25 mouse cellular contexts compared by ENCODE assay signal in the genomic region with DNA sequence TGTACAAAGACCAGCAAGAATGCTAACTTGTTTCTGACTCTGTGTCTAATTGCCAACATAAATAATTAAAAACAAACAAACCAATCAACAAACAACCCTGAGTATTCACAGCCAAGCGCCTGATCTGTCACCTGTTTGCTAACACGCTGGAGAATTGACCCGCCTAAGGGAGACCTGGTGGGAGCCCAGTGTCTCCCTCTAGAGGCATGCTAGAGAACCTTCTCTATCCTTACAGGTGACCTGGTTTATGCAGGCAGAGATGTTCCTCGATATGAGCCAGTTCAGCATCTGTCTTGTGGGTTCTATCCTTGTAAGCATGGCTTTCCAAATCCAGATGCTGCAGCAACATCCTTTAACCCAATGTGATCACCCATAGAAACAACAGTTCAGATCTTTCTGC.
A peak's percentile ranks its signal among the peaks of the same experiment; 100 is the strongest.
DNase-seq lines count a peak whose midpoint lies in the region; ATAC-seq and TF ChIP-seq lines count a peak whose summit lies in the region.
"Had no signal": no experiment of that assay in that cellular context is flagged by ENCODE, and none has a peak within 500 bp of the region (broad histone marks: within the 10 kb centered on the region; RNA-seq: fewer than 3 reads in every experiment).

No protein-coding gene starts in this region.

- H3K27ac ChIP-seq in kidney, adult 2 months (ENCODE audit: insufficient read depth, low read depth, low read length): no peak overlapping the region
- no peak overlapping the region for H3K27ac ChIP-seq in liver, postnatal 0 days (ENCODE audit: low read depth)
- H3K27ac ChIP-seq in liver, embryonic 11.5 days (ENCODE audit: low read depth, low read length): no peak overlapping the region
- H3K27ac ChIP-seq: embryonic facial prominence, embryonic 15.5 days; heart, adult 2 months; hindbrain, embryonic 13.5 days; limb, embryonic 10.5 days; liver, embryonic 13.5 days; midbrain, embryonic 12.5 days had no signal

- H3K4me3 ChIP-seq in kidney, adult 2 months (ENCODE audit: insufficient read depth, low read depth, low read length): no peak overlapping the region
- no peak overlapping the region for H3K4me3 ChIP-seq in liver, postnatal 0 days (ENCODE audit: low read depth, low read length)
- no peak overlapping the region for H3K4me3 ChIP-seq in liver, embryonic 11.5 days (ENCODE audit: low read depth, low read length)
- no peak overlapping the region for H3K4me3 ChIP-seq in E14TG2a.4 (replicated peaks; ENCODE audit: low read length)
- H3K4me3 ChIP-seq: embryonic facial prominence, embryonic 15.5 days; heart, adult 2 months; hindbrain, embryonic 13.5 days; limb, embryonic 10.5 days; liver, embryonic 13.5 days; midbrain, embryonic 12.5 days had no signal

- no peak for DNase-seq in kidney, adult 2 months
- no peak for DNase-seq in kidney, postnatal 4 days
- DNase-seq in liver, postnatal 0 days: no peak
- no peak for DNase-seq in liver, embryonic 11.5 days (ENCODE audit: low spot score)
- DNase-seq in R1 (ENCODE audit: low read depth, low spot score): peak; percentile 42
- DNase-seq in cerebellum, adult 11-12 months: no peak
- DNase-seq: adrenal gland, postnatal 25 days; cerebellum, adult 9-10 months; forebrain, postnatal 0 days; gastrocnemius, postnatal 14 days; heart, adult 2 months; kidney, adult 9 months; kidney, postnatal 36 days; layer of hippocampus, adult 9-11 months; liver, embryonic 13.5 days; lung, postnatal 10 days; right cerebral cortex, postnatal 14 days; thymus, postnatal 14 days had no signal

- no peak for TF ChIP-seq EP300 in liver, postnatal 0 days (IDR thresholded peaks at IDR 0.05; ENCODE audit: low read depth)

- TF ChIP-seq POLR2A in kidney, adult 2 months (IDR thresholded peaks at IDR 0.05; ENCODE audit: low read depth, low read length): no peak

- H3K36me3 ChIP-seq in kidney, adult 2 months (ENCODE audit: control insufficient read depth, insufficient read depth, low read length): no peaks in the 10 kb centered on the region
- H3K36me3 ChIP-seq in liver, postnatal 0 days (replicated peaks; ENCODE audit: insufficient read depth, low read length): no peaks in the 10 kb centered on the region
- no peaks in the 10 kb centered on the region for H3K36me3 ChIP-seq in liver, embryonic 11.5 days (ENCODE audit: control insufficient read depth, insufficient read depth, low read length)
- H3K36me3 ChIP-seq in E14TG2a.4 (ENCODE audit: insufficient read depth, low read length): no peaks in the 10 kb centered on the region
- H3K36me3 ChIP-seq: embryonic facial prominence, embryonic 15.5 days; hindbrain, embryonic 13.5 days; limb, embryonic 10.5 days; liver, embryonic 13.5 days; midbrain, embryonic 12.5 days had no signal

- TF ChIP-seq CTCF in kidney, adult 2 months (conservative IDR thresholded peaks at IDR 0.05; ENCODE audit: insufficient read depth, insufficient read length, low read depth, low read length): 0 out of 2 replicates have a peak, but pooled peaks have one; percentile 18
- TF ChIP-seq CTCF in liver, postnatal 0 days (IDR thresholded peaks at IDR 0.05; ENCODE audit: low read depth): 0 out of 2 replicates have a peak, but pooled peaks have one; percentile 11
- TF ChIP-seq CTCF in E14TG2a.4 (conservative IDR thresholded peaks at IDR 0.05; ENCODE audit: low read length): peak; percentile 37

- H3K27me3 ChIP-seq in kidney, adult 2 months (replicated peaks; ENCODE audit: control insufficient read depth, insufficient read depth, low read length): no peaks in the 10 kb centered on the region; the same call in 1 of the 2 replicates
- no peaks in the 10 kb centered on the region for H3K27me3 ChIP-seq in liver, postnatal 0 days (ENCODE audit: insufficient read depth, low read length)
- H3K27me3 ChIP-seq in liver, embryonic 11.5 days (replicated peaks; ENCODE audit: control insufficient read depth, insufficient read depth, low read length): no peaks in the 10 kb centered on the region
- no peaks in the 10 kb centered on the region; the same call in 1 of the 2 replicates for H3K27me3 ChIP-seq in E14TG2a.4 (ENCODE audit: insufficient read depth, low read length)
- H3K27me3 ChIP-seq: embryonic facial prominence, embryonic 15.5 days; hindbrain, embryonic 13.5 days; liver, embryonic 13.5 days; midbrain, embryonic 12.5 days had no signal

- WGBS in kidney, adult 2 months: 47% methylated on average over 4 of the region's 4 CpGs
- 47% methylated on average over 4 of the region's 4 CpGs for WGBS in liver, postnatal 0 days (ENCODE audit: insufficient replicate concordance)
- WGBS in liver, embryonic 11.5 days: 50% methylated on average over 4 of the region's 4 CpGs

- no peak for ATAC-seq in liver, postnatal 0 days
- no peak for ATAC-seq in liver, embryonic 11.5 days (replicated peaks; ENCODE audit: low FRiP score)
- no peak for ATAC-seq in megakaryocyte-erythroid progenitor cell, adult 5-6 weeks (replicated peaks; ENCODE audit: low FRiP score, low TSS enrichment, poor library complexity, severe bottlenecking)
- ATAC-seq: forebrain, postnatal 0 days; inflammation-experienced regulatory T-cells, adult 6 months had no signal

- H3K9ac ChIP-seq in liver, postnatal 0 days (replicated peaks): no peak overlapping the region
- H3K9ac ChIP-seq in liver, embryonic 11.5 days (ENCODE audit: low read depth, low read length): no peak overlapping the region
- H3K9ac ChIP-seq: embryonic facial prominence, embryonic 15.5 days; forebrain, postnatal 0 days; hindbrain, embryonic 13.5 days; liver, embryonic 13.5 days; midbrain, embryonic 12.5 days had no signal

- H3K4me1 ChIP-seq in kidney, adult 2 months (ENCODE audit: control insufficient read depth, insufficient read depth, low read length): no peaks in the 10 kb centered on the region
- H3K4me1 ChIP-seq in liver, postnatal 0 days (ENCODE audit: insufficient read depth): no peaks in the 10 kb centered on the region
- no peaks in the 10 kb centered on the region for H3K4me1 ChIP-seq in liver, embryonic 11.5 days (replicated peaks; ENCODE audit: control insufficient read depth, insufficient read depth, low read length)
- no peaks in the 10 kb centered on the region for H3K4me1 ChIP-seq in E14TG2a.4 (replicated peaks; ENCODE audit: low read depth, low read length)
- H3K4me1 ChIP-seq: embryonic facial prominence, embryonic 15.5 days; liver, embryonic 13.5 days had no signal

- H3K9me3 ChIP-seq in liver, postnatal 0 days (ENCODE audit: low read length): no peaks in the 10 kb centered on the region
- H3K9me3 ChIP-seq in liver, embryonic 11.5 days (ENCODE audit: control insufficient read depth, low read length): no peaks in the 10 kb centered on the region
- no peaks in the 10 kb centered on the region for H3K9me3 ChIP-seq in E14TG2a.4 (ENCODE audit: low read length)
- H3K9me3 ChIP-seq: embryonic facial prominence, embryonic 15.5 days; hindbrain, embryonic 13.5 days; limb, embryonic 10.5 days; liver, embryonic 13.5 days; midbrain, embryonic 12.5 days had no signal

- no peak overlapping the region for H3K4me2 ChIP-seq in liver, postnatal 0 days (ENCODE audit: low read depth, low read length)
- H3K4me2 ChIP-seq in liver, embryonic 11.5 days: no peak overlapping the region
- H3K4me2 ChIP-seq: embryonic facial prominence, embryonic 15.5 days; hindbrain, embryonic 13.5 days; liver, embryonic 13.5 days; midbrain, embryonic 12.5 days had no signal
